Comparison of ENCODE assay signal across 8 mouse cellular contexts in the genomic region with DNA sequence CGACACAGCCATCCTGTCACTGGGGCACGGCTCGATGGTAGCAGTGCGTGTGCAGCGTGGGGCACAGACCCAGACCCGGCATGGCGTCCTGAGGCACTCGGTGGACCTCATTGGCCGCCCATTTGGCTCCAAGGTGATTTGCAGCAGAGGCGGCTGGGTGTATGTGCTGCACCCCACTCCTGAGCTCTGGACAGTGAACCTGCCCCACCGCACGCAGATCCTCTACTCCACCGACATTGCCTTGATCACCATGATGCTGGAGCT. TPM values are rescaled to one million over a fixed set of nuclear protein-coding genes. Genes with fewer than 3 reads are reported as not detected.
DNase-seq lines count a peak whose midpoint lies in the region; ATAC-seq and TF ChIP-seq lines count a peak whose summit lies in the region.

No protein-coding gene starts in this region.

- ATAC-seq in heart, embryonic 13.5 days (ENCODE audit: extremely low read depth, insufficient number of reproducible peaks, low FRiP score, low TSS enrichment), result no peak
- no peak for ATAC-seq in G1E (ENCODE audit: extremely low read depth, insufficient number of reproducible peaks, low FRiP score, poor library complexity, severe bottlenecking)
- ATAC-seq in megakaryocyte-erythroid progenitor cell, adult 5-6 weeks (replicated peaks; ENCODE audit: low FRiP score, low TSS enrichment, poor library complexity, severe bottlenecking), result peak; percentile 21

- peaks cover 6% of the 10 kb centered on the region for H3K27me3 ChIP-seq in heart, embryonic 13.5 days (replicated peaks)
- peaks cover 13% of the 10 kb centered on the region for H3K27me3 ChIP-seq in G1E (ENCODE audit: insufficient read depth, low read length)

- intact Hi-C loops in left cerebral cortex, postnatal 10 days (cut with DNase I), result no loop called here

- no peak for TF ChIP-seq CTCF in G1E (IDR thresholded peaks at IDR 0.05; ENCODE audit: low read depth, low read length)

- 7% methylated on average over 13 of the region's 13 CpGs for WGBS in heart, embryonic 13.5 days

- H3K4me2 ChIP-seq in heart, embryonic 13.5 days, result peak overlapping the region; percentile 97

- H3K4me1 ChIP-seq in heart, embryonic 13.5 days, result peaks cover 69% of the 10 kb centered on the region
- peaks cover 68% of the 10 kb centered on the region for H3K4me1 ChIP-seq in G1E (ENCODE audit: insufficient read depth, low read depth, low read length)

- peak overlapping the region; percentile 95 for H3K4me3 ChIP-seq in heart, embryonic 13.5 days
- peak overlapping the region; percentile 80 for H3K4me3 ChIP-seq in G1E (ENCODE audit: low read depth, low read length)

- no peaks in the 10 kb centered on the region for H3K9me3 ChIP-seq in heart, embryonic 13.5 days
- no peaks in the 10 kb centered on the region for H3K9me3 ChIP-seq in G1E (replicated peaks)

- H3K27ac ChIP-seq in heart, embryonic 13.5 days (replicated peaks), result no peak overlapping the region

- no peak for DNase-seq in heart, adult 11 months
- DNase-seq in G1E (ENCODE audit: low spot score), result peak; percentile 43
- peak; percentile 17 for DNase-seq in heart, postnatal 4 days
- no peak for DNase-seq in left cerebral cortex, postnatal 10 days (ENCODE audit: extremely low spot score in 1 of 2, low spot score in 2 of 2)
- no peak for DNase-seq in cerebellum, postnatal 36 days
- no peak for DNase-seq in spleen, postnatal 14 days (ENCODE audit: low spot score in 2 of 2)

- peaks cover 24% of the 10 kb centered on the region for H3K36me3 ChIP-seq in heart, embryonic 13.5 days
- H3K36me3 ChIP-seq in G1E (replicated peaks), result peaks cover 52% of the 10 kb centered on the region

- H3K9ac ChIP-seq in heart, embryonic 13.5 days, result peak overlapping the region; percentile 91

RNA-seq across cellular contexts. Expression of gene Trmt61a, which starts 0.7 kb away (rescaled TPM):
- 7.8 and 8.3 TPM in 2 replicates for polyA plus RNA-seq in heart, embryonic 13.5 days (2015; fragmentation: Nextera tagmentation; extraction: Ambion mirVana)
- total RNA-seq in G1E (2014; fragmentation: Nextera tagmentation) (11.1 and 13.3 TPM in 2 replicates), G1E (2017) (9.3 and 10.0 TPM in 2 replicates)
- polyA plus RNA-seq in G1E (2012), result 32.5 and 39.8 TPM in 2 replicates
- total RNA-seq in heart, postnatal 4 days (2021), result 1 to 10 TPM; 9.4 to 9.8 TPM
- total RNA-seq in megakaryocyte-erythroid progenitor cell, adult 5-6 weeks (2014; fragmentation: Nextera tagmentation), result 20.5 and 26.7 TPM in 2 replicates
- total RNA-seq in megakaryocyte-erythroid progenitor cell, adult 5-6 weeks (2017), result 11.1 and 15.4 TPM in 2 replicates
- 10 to 100 TPM; 19.2 to 19.5 TPM for total RNA-seq in left cerebral cortex, postnatal 10 days (2021)

RNA-seq across cellular contexts. Expression of gene Ckb, which starts 6.5 kb away (rescaled TPM):
- polyA plus RNA-seq in heart, embryonic 13.5 days (2015; fragmentation: Nextera tagmentation; extraction: Ambion mirVana), result 279 and 320 TPM in 2 replicates
- total RNA-seq in G1E (2014; fragmentation: Nextera tagmentation), result 0.83 TPM in 1 of 2 replicates, not detected in the other
- total RNA-seq in G1E (2017), result 0.11 TPM in 1 of 2 replicates, not detected in the other
- not detected in 2 replicates for polyA plus RNA-seq in G1E (2012)
- 100 to 1,000 TPM; 165 to 181 TPM for total RNA-seq in heart, postnatal 4 days (2021)
- total RNA-seq in megakaryocyte-erythroid progenitor cell, adult 5-6 weeks (2014; fragmentation: Nextera tagmentation), result 2.7 TPM in 1 of 2 replicates, not detected in the other
- total RNA-seq in megakaryocyte-erythroid progenitor cell, adult 5-6 weeks (2017), result 1.5 and 4.4 TPM in 2 replicates
- 1,000 to 10,000 TPM in 1 of 2 experiments, 100 to 1,000 TPM in 1; 966 to 1,046 TPM for total RNA-seq in left cerebral cortex, postnatal 10 days (2021)

RNA-seq across cellular contexts. Expression of gene Bag5, which starts 34.5 kb away (rescaled TPM):
- 35.4 and 41.6 TPM in 2 replicates for polyA plus RNA-seq in heart, embryonic 13.5 days (2015; fragmentation: Nextera tagmentation; extraction: Ambion mirVana)
- total RNA-seq in G1E (2014; fragmentation: Nextera tagmentation) (32.4 and 37.4 TPM in 2 replicates), G1E (2017) (48.5 and 52.8 TPM in 2 replicates)
- polyA plus RNA-seq in G1E (2012), result 18.2 and 20.3 TPM in 2 replicates
- 10 to 100 TPM; 29.3 to 32.6 TPM for total RNA-seq in heart, postnatal 4 days (2021)
- 27.7 and 28.9 TPM in 2 replicates for total RNA-seq in megakaryocyte-erythroid progenitor cell, adult 5-6 weeks (2014; fragmentation: Nextera tagmentation)
- 33.0 and 52.3 TPM in 2 replicates for total RNA-seq in megakaryocyte-erythroid progenitor cell, adult 5-6 weeks (2017)
- 10 to 100 TPM; 40.6 to 43.2 TPM for total RNA-seq in left cerebral cortex, postnatal 10 days (2021)

RNA-seq across cellular contexts. Expression of gene Apopt1, which starts 34.5 kb away (rescaled TPM):
- polyA plus RNA-seq in heart, embryonic 13.5 days (2015; fragmentation: Nextera tagmentation; extraction: Ambion mirVana), result 41.0 and 45.5 TPM in 2 replicates
- total RNA-seq in G1E (2014; fragmentation: Nextera tagmentation), result 109 and 121 TPM in 2 replicates
- 68.7 and 71.4 TPM in 2 replicates for total RNA-seq in G1E (2017)
- polyA plus RNA-seq in G1E (2012), result 315 and 317 TPM in 2 replicates
- 10 to 100 TPM; 40.0 to 42.1 TPM for total RNA-seq in heart, postnatal 4 days (2021)
- total RNA-seq in megakaryocyte-erythroid progenitor cell, adult 5-6 weeks (2014; fragmentation: Nextera tagmentation), result 62.7 and 67.7 TPM in 2 replicates
- 55.5 and 56.4 TPM in 2 replicates for total RNA-seq in megakaryocyte-erythroid progenitor cell, adult 5-6 weeks (2017)
- total RNA-seq in left cerebral cortex, postnatal 10 days (2021), result 10 to 100 TPM; 37.9 to 38.6 TPM

Comparison
In these comparisons a context has a peak if more than half of its experiments do, and no peak if none do; other contexts are left out.
1. DNase-seq: peak in G1E (single experiment) and heart, postnatal 4 days (single experiment); none in heart, adult 11 months (single experiment), left cerebral cortex, postnatal 10 days (0 of 2), cerebellum, postnatal 36 days (0 of 2) and spleen, postnatal 14 days (0 of 2).
2. RNA of gene Ckb, which starts 6.5 kb away (total RNA-seq): 966 to 1,046 TPM in left cerebral cortex, postnatal 10 days and 165 to 181 TPM in heart, postnatal 4 days; 1.5 to 4.4 TPM in megakaryocyte-erythroid progenitor cell, adult 5-6 weeks and 0.11 to 0.83 TPM in G1E; every median in the first group is over 10 times any median in the second.